Mouse (Mus musculus) megakaryocyte, embryonic 14.5 days (primary cell): ENCODE results near the gene Gm8909.

Experiments
- FLI1 ChIP-seq: IDR thresholded peaks from 2 replicates; pipeline ENCODE4 v1.6.1; 2012; ENCODE audit warnings: low read length, inconsistent platforms, mixed read lengths
- GATA1 ChIP-seq: IDR thresholded peaks from 3 replicates; pipeline ENCODE4 v1.6.1; 2012; ENCODE audit warnings: mixed read lengths, low read length, inconsistent platforms, borderline replicate concordance

GRCm38 (mm10) chr17:36169753-36170152, 1.4 kb upstream of the Gm8909 start:
- TF ChIP-seq GATA1 (no peak), FLI1 (no peak)
